Mouse (Mus musculus) hindbrain, embryonic 14.5 days (tissue): ENCODE results near the gene Ascl5. TPM values are rescaled to one million over a fixed set of nuclear protein-coding genes. Genes with fewer than 3 reads are reported as not detected.

Source experiments
- ATAC-seq: fragments of 200-750 bp; cut with Nextera tagmentation; 2 replicates; pipeline ENCODE4 v1.8.0; 2017; ENCODE audit warnings: moderate number of reproducible peaks, mild to moderate bottlenecking, moderate TSS enrichment, moderate library complexity; ENCODE audit not compliant: low FRiP score
- DNase-seq: peaks from one replicate; pipeline ENCODE4 v3.0.0-alpha.2; 2015; ENCODE audit warnings: low spot score
- H3K27ac ChIP-seq: fragments of 300-500 bp; sonication (generic); 2 replicates; pipeline ENCODE4 v1.5.1; 2014; ENCODE audit warnings: mild to moderate bottlenecking, moderate library complexity
- H3K27me3 ChIP-seq: fragments of 300-500 bp; sonication (generic); 2 replicates; pipeline ENCODE4 v1.6.1; 2014; ENCODE audit warnings: mild to moderate bottlenecking, low read length, mixed read lengths; ENCODE audit not compliant: control insufficient read depth, insufficient read depth
- H3K36me3 ChIP-seq: fragments of 300-500 bp; sonication (generic); replicated peaks from 2 replicates; pipeline ENCODE4 v1.6.1; 2014; ENCODE audit not compliant: control insufficient read depth, insufficient read depth
- H3K4me1 ChIP-seq: fragments of 300-500 bp; sonication (generic); replicated peaks from 2 replicates; pipeline ENCODE4 v1.6.1; 2014; ENCODE audit warnings: antibody characterized with exemption, low read length, mixed read lengths; ENCODE audit not compliant: control insufficient read depth, insufficient read depth
- H3K4me2 ChIP-seq: fragments of 300-500 bp; sonication (generic); replicated peaks from 2 replicates; pipeline ENCODE4 v1.6.1; 2014; ENCODE audit warnings: mild to moderate bottlenecking, moderate library complexity
- H3K4me3 ChIP-seq: fragments of 300-500 bp; sonication (generic); replicated peaks from 2 replicates; pipeline ENCODE4 v1.5.1; 2014; ENCODE audit warnings: mild to moderate bottlenecking, low read length
- H3K9ac ChIP-seq: fragments of 300-500 bp; sonication (generic); 2 replicates; pipeline ENCODE4 v1.6.1; 2014
- H3K9me3 ChIP-seq: fragments of 300-500 bp; sonication (generic); 2 replicates; pipeline ENCODE4 v1.6.1; 2016; ENCODE audit warnings: low read length; ENCODE audit not compliant: control insufficient read depth
- WGBS: fragments of 180-500 bp; shearing (Covaris S2); extraction: QIAGEN DNeasy Blood & Tissue Kit; methylation state at CpG from one replicate; pipeline ENCODE4 v1.1.7; 2014; 5-methylcytosine and 5-hydroxymethylcytosine counted together
- polyA plus RNA-seq: library from polyadenylated mRNA; unstranded; fragments of >200 nt; fragmentation: Nextera tagmentation; extraction: Ambion mirVana; gene quantifications from 2 replicates; pipeline ENCODE4 v1.2.1, GENCODE M21; 2014

Ascl5 gene
- polyA plus RNA-seq = not detected in 2 replicates

DNA sequence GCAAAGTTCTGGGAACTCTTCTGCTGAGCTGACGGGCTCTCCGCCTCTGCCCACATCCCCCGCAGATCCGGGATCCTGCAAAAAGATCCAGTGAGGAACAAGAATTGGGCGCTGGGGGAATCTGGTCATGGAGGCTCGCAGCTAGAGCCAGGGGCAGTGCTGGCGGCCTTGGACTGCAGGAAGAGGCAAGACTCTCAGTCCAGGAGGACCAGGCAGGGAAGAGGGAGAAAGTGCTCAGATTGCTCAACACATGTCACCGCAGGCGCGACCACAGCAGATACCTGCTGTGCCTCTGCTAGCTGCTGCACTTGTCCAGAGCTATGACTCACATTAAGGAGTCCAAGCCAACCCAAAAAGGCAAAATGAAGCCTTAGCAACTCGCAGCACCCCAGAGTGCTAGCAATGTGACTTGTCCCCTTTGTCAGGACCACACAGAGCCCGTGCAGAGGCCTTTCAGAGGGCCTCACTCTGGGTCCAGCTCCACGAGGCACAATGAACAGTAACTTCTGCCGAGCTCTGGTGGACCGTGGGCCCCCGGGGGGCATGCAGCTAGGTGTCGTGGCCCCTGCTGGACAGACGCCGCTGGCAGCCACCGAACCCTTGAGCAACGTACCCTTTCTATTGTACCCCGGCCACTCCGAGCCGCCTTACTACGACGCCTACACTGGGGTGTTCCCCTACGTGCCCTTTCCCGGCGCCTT is at the start of gene Ascl5:
Ascl5 (plus strand) TSS at position 493 of the 701 bp plus-strand sequence.
- H3K9ac ChIP-seq = peak within 1 kb of the TSS; percentile 46
- H3K27me3 ChIP-seq = peaks cover 24% of the 10 kb centered on the region
- ATAC-seq = no peak
- peak within 1 kb of the TSS; percentile 58 for H3K4me2 ChIP-seq
- no peak for DNase-seq
- H3K4me1 ChIP-seq = 0 out of 2 replicates have a peak, but pooled peaks cover 9% of the 10 kb centered on the region
- no peak within 1 kb of the TSS for H3K27ac ChIP-seq
- no peaks in the 10 kb centered on the region for H3K36me3 ChIP-seq
- WGBS = 19% methylated on average over 29 of the region's 29 CpGs
- H3K9me3 ChIP-seq = no peaks in the 10 kb centered on the region
- peak within 1 kb of the TSS; percentile 36 for H3K4me3 ChIP-seq

DNA sequence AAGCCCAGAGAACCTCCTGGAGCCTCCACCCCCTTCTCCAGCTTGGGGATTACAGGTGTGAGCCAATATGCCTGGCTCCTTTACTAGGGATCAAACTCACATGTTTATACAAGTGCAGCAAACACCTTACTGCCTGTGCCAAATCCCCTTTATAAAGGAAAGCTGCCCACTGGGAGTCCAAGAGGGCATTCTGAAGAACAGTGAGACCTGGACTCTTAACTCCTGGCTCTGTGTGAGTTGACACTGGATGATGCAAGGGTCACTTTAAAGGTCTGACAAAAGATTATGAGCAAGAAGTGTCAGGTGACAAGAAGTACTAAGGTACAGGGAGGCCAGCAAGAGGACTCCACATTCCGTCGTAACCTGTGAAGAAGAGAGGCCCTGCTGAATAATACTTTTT is 49.2 kb upstream of the Ascl5 start:
- no peak overlapping the region for H3K4me3 ChIP-seq
- no peaks in the 10 kb centered on the region for H3K27me3 ChIP-seq
- no peak overlapping the region for H3K27ac ChIP-seq
- no peaks in the 10 kb centered on the region for H3K4me1 ChIP-seq
- ATAC-seq (no peak), DNase-seq (no peak)
- H3K4me2 ChIP-seq = no peak overlapping the region
- H3K9ac ChIP-seq = no peak overlapping the region
- no peaks in the 10 kb centered on the region for H3K36me3 ChIP-seq
- H3K9me3 ChIP-seq = no peaks in the 10 kb centered on the region
- WGBS = 95% methylated on average over 2 of the region's 2 CpGs

DNA sequence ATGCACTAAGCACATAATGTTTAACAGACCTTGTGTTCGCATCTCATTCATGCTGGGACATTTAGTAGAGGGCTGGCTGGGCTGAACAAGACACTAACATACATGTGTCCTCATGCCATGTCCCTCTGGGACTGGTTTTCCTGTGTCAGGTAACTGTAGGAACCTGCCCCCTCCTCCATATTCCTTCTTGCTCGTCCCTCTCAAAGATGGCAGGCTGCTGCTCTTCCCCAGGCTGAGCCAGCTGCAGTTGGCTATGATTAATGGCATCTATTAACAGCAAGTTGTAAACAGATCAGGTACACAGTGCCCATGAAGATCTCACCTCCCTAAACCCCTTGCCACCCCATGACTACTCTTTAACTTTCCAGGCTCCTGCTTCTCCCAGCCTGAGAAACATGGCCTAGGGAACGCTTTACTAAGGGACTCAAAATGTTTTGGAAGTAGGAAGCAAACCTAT is 44.3 kb upstream of the Ascl5 start, which contains the start of gene Igfn1:
Igfn1 (minus strand) TSS at position 51 of the 457 bp plus-strand sequence.
- Histone ChIP-seq H3K4me3 (no peak within 1 kb of the TSS), H3K4me2 (peak within 1 kb of the TSS; percentile 65), H3K4me1 (peaks cover 8% of the 10 kb centered on the region; the same call in 1 of the 2 replicates), H3K9ac (no peak within 1 kb of the TSS), H3K36me3 (no peaks in the 10 kb centered on the region), H3K27me3 (peaks cover 16% of the 10 kb centered on the region), H3K27ac (no peak within 1 kb of the TSS), H3K9me3 (no peaks in the 10 kb centered on the region)
- DNase-seq (no peak), ATAC-seq (no peak)
- WGBS = 80% methylated on average over 3 of the region's 3 CpGs

DNA sequence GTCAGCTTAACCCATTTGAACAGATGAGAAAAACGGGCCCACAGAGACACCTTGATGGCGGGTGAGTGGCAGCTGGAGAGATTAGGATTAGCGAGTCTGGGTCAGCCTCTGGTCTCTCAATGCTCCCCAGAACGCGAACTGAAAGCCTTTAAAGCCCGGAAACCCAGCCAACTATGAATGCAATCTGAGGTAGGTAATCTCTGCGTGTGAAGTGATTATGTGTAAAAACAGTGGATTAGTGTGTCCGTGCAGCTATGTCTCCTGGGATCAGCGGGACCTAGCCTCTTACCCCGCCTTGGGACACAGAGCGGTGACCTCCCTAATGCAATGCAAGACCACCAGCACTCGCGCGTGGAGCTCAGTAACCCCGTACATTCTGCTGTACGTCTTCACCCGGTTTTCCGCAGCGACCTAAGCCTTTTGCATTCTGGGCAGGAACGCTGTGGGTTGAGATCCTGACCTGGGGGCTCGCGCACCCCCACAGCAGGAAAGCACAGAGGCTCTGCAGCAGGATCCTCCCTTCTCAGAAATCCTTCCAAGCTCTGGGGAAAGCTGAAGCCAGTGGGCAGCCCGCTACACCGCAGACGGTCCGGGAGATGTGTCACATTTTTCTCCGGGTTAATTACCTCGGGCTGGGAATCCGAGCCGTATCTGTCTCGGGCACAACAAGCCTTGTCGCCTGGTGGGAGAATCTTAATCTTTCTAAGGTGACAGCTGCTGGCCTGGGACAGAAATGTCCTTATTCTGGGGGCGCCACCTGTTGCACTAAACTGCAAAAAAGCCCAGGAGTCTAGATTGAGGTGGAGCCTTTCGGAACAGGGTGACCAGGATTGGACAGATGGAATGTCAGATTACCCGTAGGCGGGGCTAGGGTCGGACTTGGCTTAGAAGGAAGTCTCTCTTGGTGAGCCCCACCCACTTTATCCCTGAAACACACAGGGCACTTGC is 43.1 kb upstream of the Ascl5 start, which contains the start of gene Tmem9:
Tmem9 (plus strand) TSS at position 940 of the 948 bp plus-strand sequence.
- Histone ChIP-seq H3K27me3 (peaks cover 16% of the 10 kb centered on the region), H3K4me3 (peak within 1 kb of the TSS; percentile 33), H3K4me1 (peaks cover 8% of the 10 kb centered on the region; the same call in 1 of the 2 replicates), H3K4me2 (peak within 1 kb of the TSS; percentile 65), H3K9ac (peak within 1 kb of the TSS; percentile 17; the same call in 1 of the 2 replicates), H3K27ac (no peak within 1 kb of the TSS), H3K36me3 (no peaks in the 10 kb centered on the region), H3K9me3 (no peaks in the 10 kb centered on the region)
- 3% methylated on average over 37 of the region's 37 CpGs for WGBS
- DNase-seq (peak; percentile 66), ATAC-seq (peak; percentile 79)

DNA sequence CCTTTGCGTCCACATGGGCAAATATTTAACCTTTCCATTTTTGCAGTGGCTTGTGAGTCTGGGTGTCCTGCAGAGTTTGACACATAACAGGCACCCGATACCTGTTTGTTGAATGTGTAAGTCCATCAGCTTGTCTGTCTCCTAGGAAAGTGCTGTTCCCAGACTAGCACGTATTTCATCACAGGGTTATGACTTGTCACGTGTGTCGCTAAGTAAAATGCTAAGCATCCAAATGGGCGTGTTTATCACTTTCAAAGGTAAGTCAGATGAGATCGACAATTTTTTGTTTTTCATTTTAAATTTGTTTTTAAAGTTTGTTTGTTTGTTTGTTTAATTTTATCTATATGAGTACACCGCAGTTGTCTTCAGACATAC is 42.5 kb upstream of the Ascl5 start:
- Histone ChIP-seq H3K4me3 (peak overlapping the region; percentile 33), H3K4me2 (peak overlapping the region; percentile 65), H3K9me3 (no peaks in the 10 kb centered on the region), H3K36me3 (no peaks in the 10 kb centered on the region), H3K27ac (no peak overlapping the region), H3K4me1 (peaks cover 8% of the 10 kb centered on the region; the same call in 1 of the 2 replicates), H3K9ac (no peak overlapping the region), H3K27me3 (peaks cover 16% of the 10 kb centered on the region)
- ATAC-seq (0 out of 2 replicates have a peak, but pooled peaks have one; percentile 17), DNase-seq (no peak)
- whole genome bisulfite sequencing = 24% methylated on average over 8 of the region's 8 CpGs

DNA sequence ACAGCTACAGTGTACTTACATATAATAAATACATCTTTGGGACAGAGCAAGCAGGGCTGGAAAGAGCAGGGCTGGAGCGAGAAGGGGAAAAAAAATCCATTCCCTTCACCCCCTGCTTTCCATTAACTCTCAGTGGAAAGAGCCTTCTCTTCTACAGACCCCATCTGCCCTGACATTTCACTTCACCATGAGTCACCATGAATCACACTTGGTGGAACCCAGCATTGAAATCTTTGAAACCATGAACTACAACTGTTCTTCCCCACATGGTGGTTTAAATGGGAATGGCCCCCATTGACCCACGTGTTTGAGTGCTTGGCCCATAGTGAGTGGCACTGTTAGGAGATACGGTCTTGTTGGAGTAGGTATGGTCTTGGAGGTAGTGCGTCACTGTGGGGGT is 40.4 kb upstream of the Ascl5 start:
- Histone ChIP-seq H3K36me3 (no peaks in the 10 kb centered on the region), H3K4me1 (peaks cover 8% of the 10 kb centered on the region; the same call in 1 of the 2 replicates), H3K27me3 (peaks cover 16% of the 10 kb centered on the region), H3K27ac (no peak overlapping the region), H3K9me3 (no peaks in the 10 kb centered on the region), H3K4me3 (no peak overlapping the region), H3K4me2 (no peak overlapping the region), H3K9ac (no peak overlapping the region)
- DNase-seq (no peak), ATAC-seq (no peak)
- 85% methylated on average over 4 of the region's 4 CpGs for WGBS

DNA sequence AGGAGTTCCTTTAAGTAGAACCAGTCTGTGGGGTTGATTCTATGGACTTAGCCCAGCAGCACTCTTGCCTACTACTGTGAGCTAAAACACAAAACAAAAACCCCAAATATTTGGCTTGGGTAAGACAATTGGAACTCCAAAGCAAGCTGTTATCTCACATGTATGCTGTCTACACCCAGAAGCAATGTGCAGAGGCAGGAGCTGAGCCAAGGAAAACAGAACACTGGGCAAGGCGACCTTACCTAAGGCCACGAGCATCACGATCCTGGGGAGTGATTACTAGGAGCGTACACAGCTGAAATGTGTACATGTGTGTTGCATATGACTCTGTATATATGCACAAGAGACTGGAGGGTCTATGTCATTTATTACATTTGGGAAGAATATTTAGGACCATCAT is 37.1 kb upstream of the Ascl5 start:
- peaks cover 3% of the 10 kb centered on the region; the same call in 1 of the 2 replicates for H3K4me1 ChIP-seq
- no peak overlapping the region for H3K4me3 ChIP-seq
- no peak for DNase-seq
- no peak overlapping the region for H3K27ac ChIP-seq
- no peaks in the 10 kb centered on the region for H3K9me3 ChIP-seq
- no peak overlapping the region for H3K4me2 ChIP-seq
- H3K27me3 ChIP-seq = peaks cover under 1% of the 10 kb centered on the region; the same call in 1 of the 2 replicates
- no peaks in the 10 kb centered on the region for H3K36me3 ChIP-seq
- no peak for ATAC-seq
- WGBS = 83% methylated on average over 4 of the region's 4 CpGs
- no peak overlapping the region for H3K9ac ChIP-seq

DNA sequence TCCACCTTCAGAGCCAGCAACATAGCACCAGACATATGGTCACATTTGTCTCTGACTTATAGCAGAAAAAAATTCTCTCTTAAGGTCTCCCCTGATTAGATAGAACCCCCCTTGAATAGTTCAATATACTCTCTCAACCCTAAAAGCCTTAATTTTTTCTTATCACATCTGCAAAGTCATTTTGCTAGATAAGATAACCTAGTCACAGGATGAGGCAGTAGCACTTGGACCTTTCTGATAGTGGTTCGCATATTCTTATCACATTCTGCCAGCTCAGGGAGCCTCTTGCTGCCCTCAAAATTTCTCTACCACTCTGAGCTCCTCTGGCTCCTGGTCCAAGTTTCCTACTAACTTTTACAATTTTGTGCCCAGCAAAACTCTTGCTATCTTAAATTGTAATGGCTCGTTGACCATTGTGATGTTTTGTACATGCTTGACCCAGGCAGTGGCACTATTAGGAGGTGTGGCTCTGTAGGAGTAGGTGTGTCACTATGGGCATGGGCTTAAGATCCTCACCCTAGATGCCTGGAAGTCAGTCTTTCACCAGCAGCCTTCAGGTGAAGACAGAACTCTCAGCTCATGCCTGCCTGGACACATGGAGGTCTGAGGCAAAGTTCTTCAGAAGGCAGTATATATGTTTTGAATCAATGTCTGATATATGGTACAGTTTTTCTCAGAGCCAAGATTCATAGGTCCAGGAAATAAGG is 35.7 kb upstream of the Ascl5 start:
- Histone ChIP-seq H3K4me2 (no peak overlapping the region), H3K9me3 (no peaks in the 10 kb centered on the region)
- DNase-seq = no peak

More for the DNA sequence above, 35.7 kb upstream of the Ascl5 start:
- no peaks in the 10 kb centered on the region for H3K36me3 ChIP-seq
- WGBS = 91% methylated on average over 2 of the region's 2 CpGs
- H3K27ac ChIP-seq = no peak overlapping the region
- no peaks in the 10 kb centered on the region for H3K27me3 ChIP-seq
- ATAC-seq = no peak
- H3K4me3 ChIP-seq = no peak overlapping the region
- H3K4me1 ChIP-seq = peaks cover 15% of the 10 kb centered on the region
- no peak overlapping the region for H3K9ac ChIP-seq
